Mouse (Mus musculus): ENCODE data around the gene Snrnp70.
A peak's percentile ranks its signal among the peaks of the same experiment; 100 is the strongest.

Gene Snrnp70

GRCm38 (mm10) chr7:45395578-45396336, at the start of gene Snrnp70:
TSS of gene Snrnp70 (minus strand) at chr7:45395742.
- peak; percentile 100 for DNase-seq

GRCm38 (mm10) chr7:45443526-45444420, 48.2 kb upstream of the Snrnp70 start:
- DNase-seq: no peak

GRCm38 (mm10) chr7:45437521-45438276, 42.2 kb upstream of the Snrnp70 start, which contains the start of gene Ruvbl2:
TSS of gene Ruvbl2 (minus strand) at chr7:45438096.
- peak; percentile 51 for DNase-seq

GRCm38 (mm10) chr7:45437046-45437445, 41.5 kb upstream of the Snrnp70 start:
- no peak for DNase-seq

GRCm38 (mm10) chr7:45436444-45436843, 40.9 kb upstream of the Snrnp70 start:
- DNase-seq: no peak

GRCm38 (mm10) chr7:45435038-45435437, 39.5 kb upstream of the Snrnp70 start:
- DNase-seq: peak; percentile 53

GRCm38 (mm10) chr7:45434203-45435015, 38.9 kb upstream of the Snrnp70 start, which contains the start of gene Gys1:
TSS of gene Gys1 (plus strand) at chr7:45434844.
- peak; percentile 100 for DNase-seq

GRCm38 (mm10) chr7:45433835-45434202, 38.3 kb upstream of the Snrnp70 start:
- DNase-seq: no peak

GRCm38 (mm10) chr7:45426556-45426955, 31.0 kb upstream of the Snrnp70 start:
- DNase-seq: no peak

- DNase-seq: no peak
Observed at GRCm38 (mm10) chr7:45421194-45421593, 25.7 kb upstream of the Snrnp70 start.

GRCm38 (mm10) chr7:45420615-45420919, 25.0 kb upstream of the Snrnp70 start, which contains the start of gene Lhb:
TSS of gene Lhb (plus strand) at chr7:45420820.
- DNase-seq: no peak

- DNase-seq: no peak
Observed at GRCm38 (mm10) chr7:45419859-45420614, 24.5 kb upstream of the Snrnp70 start.

GRCm38 (mm10) chr7:45417962-45418492, 22.5 kb upstream of the Snrnp70 start:
- DNase-seq: no peak

- no peak for DNase-seq
Observed at GRCm38 (mm10) chr7:45415636-45416035, 20.1 kb upstream of the Snrnp70 start.

- no peak for DNase-seq
Observed at GRCm38 (mm10) chr7:45414740-45415224, 19.2 kb upstream of the Snrnp70 start.

- DNase-seq: no peak
Observed at GRCm38 (mm10) chr7:45413864-45414739, 18.6 kb upstream of the Snrnp70 start.

GRCm38 (mm10) chr7:45413113-45413863, 17.7 kb upstream of the Snrnp70 start, which contains the start of gene Ntf5:
TSS of gene Ntf5 (plus strand) at chr7:45413695.
- DNase-seq: no peak

GRCm38 (mm10) chr7:45412421-45412820, 16.9 kb upstream of the Snrnp70 start:
- DNase-seq: no peak

Measured in kidney, adult 9 months (tissue).